Mouse (Mus musculus): ENCODE results near the gene Gstp2.

- TF ChIP-seq CTCF (IDR thresholded peaks at IDR 0.05; ENCODE audit: borderline replicate concordance, insufficient read depth, low read depth, low read length) = no peak
- no peak for TF ChIP-seq POLR2A (IDR thresholded peaks at IDR 0.05; ENCODE audit: borderline replicate concordance, insufficient read depth, low read length)
Observed at GRCm38 (mm10) chr19:4052516-4053030, 6.8 kb upstream of the Gstp2 start.

All from cerebellum, adult 2 months (tissue).